Mouse (Mus musculus): ENCODE data around the gene Chd6.
A peak's percentile ranks its signal among the peaks of the same experiment; 100 is the strongest.

The Chd6 gene

GRCm38 (mm10) chr2:161108933-161109371 is at the start of gene Chd6:
Gene Chd6, minus strand, starts transcription at chr2:161109075.
- peak; percentile 99 for DNase-seq

- no peak for DNase-seq
These were observed 41.3 kb upstream of the Chd6 start for GRCm38 (mm10) chr2:161150004-161150842.

GRCm38 (mm10) chr2:161148428-161149020 is 39.6 kb upstream of the Chd6 start:
- DNase-seq: no peak

GRCm38 (mm10) chr2:161147656-161148427 is 39.0 kb upstream of the Chd6 start:
- DNase-seq: no peak

- DNase-seq: no peak
These were observed 35.9 kb upstream of the Chd6 start for GRCm38 (mm10) chr2:161144799-161145198.

- peak; percentile 38 to 39 for DNase-seq
These were observed 30.0 kb upstream of the Chd6 start for GRCm38 (mm10) chr2:161138672-161139536.

- DNase-seq: no peak
These were observed 28.1 kb upstream of the Chd6 start for GRCm38 (mm10) chr2:161136999-161137398.

GRCm38 (mm10) chr2:161128367-161129111 is 19.7 kb upstream of the Chd6 start:
- DNase-seq: no peak

- no peak for DNase-seq
These were observed 3.1 kb upstream of the Chd6 start for GRCm38 (mm10) chr2:161112011-161112410.

GRCm38 (mm10) chr2:161109398-161109821 is 535 bp upstream of the Chd6 start:
- DNase-seq: peak in 1 of 2 experiments; percentile 13

- DNase-seq: peak; percentile 28 to 69
These were observed 569 bp downstream of the Chd6 start for GRCm38 (mm10) chr2:161108085-161108927.

GRCm38 (mm10) chr2:161107236-161107635 is 1.6 kb downstream of the Chd6 start:
- DNase-seq: no peak

- DNase-seq: no peak
These were observed 5.1 kb downstream of the Chd6 start for GRCm38 (mm10) chr2:161103769-161104168.

GRCm38 (mm10) chr2:161102102-161102501 is 6.8 kb downstream of the Chd6 start:
- DNase-seq: no peak

GRCm38 (mm10) chr2:161097746-161098145 is 11.1 kb downstream of the Chd6 start:
- no peak for DNase-seq

- no peak for DNase-seq
These were observed 18.0 kb downstream of the Chd6 start for GRCm38 (mm10) chr2:161090746-161091405.

- peak in 1 of 2 experiments; percentile 45 for DNase-seq
These were observed 18.7 kb downstream of the Chd6 start for GRCm38 (mm10) chr2:161090200-161090599.

- DNase-seq: no peak
These were observed 30.3 kb downstream of the Chd6 start for GRCm38 (mm10) chr2:161078590-161078989.

GRCm38 (mm10) chr2:161076262-161076661 is 32.6 kb downstream of the Chd6 start:
- DNase-seq: no peak

- no peak for DNase-seq
These were observed 33.3 kb downstream of the Chd6 start for GRCm38 (mm10) chr2:161075553-161075952.
